Mouse (Mus musculus) E14TG2a.4 (cell line): ENCODE results near the gene Nup62.

Source experiments
- CTCF ChIP-seq: conservative IDR thresholded peaks from 2 replicates; pipeline ENCODE4 v1.5.1; 2014; ENCODE audit warnings: low read length
- NANOG ChIP-seq: IDR thresholded peaks from 2 replicates; pipeline ENCODE4 v1.6.1; 2014; ENCODE audit warnings: borderline replicate concordance, low read length, mixed read lengths
- POU5F1 ChIP-seq: IDR thresholded peaks from 2 replicates; pipeline ENCODE4 v1.6.1; 2014; ENCODE audit warnings: low read length, borderline replicate concordance

DNA sequence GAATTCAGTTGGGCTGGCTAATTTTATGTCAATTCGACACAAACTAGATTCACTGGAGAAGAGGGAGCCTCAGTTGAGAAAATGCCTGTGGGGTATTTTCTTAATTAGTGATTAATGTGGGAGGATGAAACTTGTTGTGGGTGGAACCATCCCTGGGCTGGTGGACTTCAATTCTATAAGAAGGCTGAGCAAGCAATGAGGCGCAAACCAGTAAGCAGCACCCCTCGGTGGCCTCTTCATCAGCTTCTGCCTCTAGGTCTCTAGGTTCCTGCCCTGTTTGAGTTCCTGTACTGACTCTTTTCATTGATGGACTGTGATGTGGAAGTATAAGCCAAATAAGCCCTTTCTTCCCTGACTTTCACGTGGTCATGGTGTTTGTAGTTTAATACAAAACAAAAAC is 5.5 kb upstream of the Nup62 start:
- TF ChIP-seq CTCF, result no peak
- no peak for TF ChIP-seq NANOG
- TF ChIP-seq POU5F1, result no peak
